Mouse (Mus musculus) spleen, adult 2 months (tissue): ENCODE measurements around the gene Zfp750. TPM values are rescaled to one million over a fixed set of nuclear protein-coding genes. Genes with fewer than 3 reads are reported as not detected.

ENCODE experiments used
- DNase-seq, 2 experiments: peaks; one replicate each; pipeline versions ENCODE4 v3.0.0 to v3.0.0-alpha.2; 2012 to 2021; ENCODE audit warnings: low spot score in 2 of 2, low read depth in 1 of 2
- H3K27ac ChIP-seq: fragments of 200-500 bp; 2 replicates; pipeline ENCODE4 v1.5.1; 2012; ENCODE audit warnings: low read length, inconsistent platforms; ENCODE audit not compliant: insufficient read depth
- H3K27me3 ChIP-seq: fragments of 200-500 bp; 2 replicates; pipeline ENCODE4 v1.6.1; 2012; ENCODE audit warnings: mild to moderate bottlenecking, moderate library complexity, low read length, inconsistent platforms; ENCODE audit not compliant: control insufficient read depth, insufficient read depth
- H3K36me3 ChIP-seq: fragments of 200-500 bp; 2 replicates; pipeline ENCODE4 v1.6.1; 2012; ENCODE audit warnings: mild to moderate bottlenecking, low read length, inconsistent platforms; ENCODE audit not compliant: control insufficient read depth, insufficient read depth
- H3K4me1 ChIP-seq: fragments of 200-500 bp; 2 replicates; pipeline ENCODE4 v1.6.1; 2011; ENCODE audit warnings: inconsistent platforms; ENCODE audit not compliant: control insufficient read depth, insufficient read depth, insufficient read length
- H3K4me3 ChIP-seq: fragments of 200-500 bp; 2 replicates; pipeline ENCODE4 v1.5.1; 2011; ENCODE audit warnings: mild to moderate bottlenecking, inconsistent platforms; ENCODE audit not compliant: insufficient read depth, insufficient read length; ENCODE audit errors: extremely low read depth
- CTCF ChIP-seq: fragments of 200-500 bp; IDR thresholded peaks from 2 replicates; pipeline ENCODE4 v1.5.1; 2011; ENCODE audit warnings: mild to moderate bottlenecking, inconsistent platforms; ENCODE audit not compliant: insufficient read depth, insufficient read length, insufficient replicate concordance; ENCODE audit errors: extremely low read depth
- POLR2A ChIP-seq: fragments of 200-500 bp; IDR thresholded peaks from 2 replicates; pipeline ENCODE4 v1.6.1; 2011; ENCODE audit warnings: low read depth, low read length, inconsistent platforms
- WGBS: fragments of 180-500 bp; shearing (Covaris S2); methylation state at CpG from one replicate; pipeline ENCODE4 v1.1.7; 2018; 5-methylcytosine and 5-hydroxymethylcytosine counted together
- polyA plus RNA-seq: library from polyadenylated mRNA; depleted of rRNA; stranded (reverse); fragments of >200 nt; gene quantifications from 2 replicates; pipeline ENCODE4 v1.2.3, GENCODE M21; 2012

The Zfp750 gene
- polyA plus RNA-seq, 1 experiment = 0.11 TPM

- Histone ChIP-seq H3K27me3 (no peaks in the 10 kb centered on the region), H3K27ac (peak overlapping the region; percentile 4; the same call in 1 of the 2 replicates), H3K36me3 (no peaks in the 10 kb centered on the region), H3K4me3 (no peak overlapping the region), H3K4me1 (0 out of 2 replicates have a peak, but pooled peaks cover 2% of the 10 kb centered on the region)
- WGBS = 83% methylated on average over 5 of the region's 5 CpGs
- TF ChIP-seq POLR2A = no peak
- no peak for TF ChIP-seq CTCF
- no peak for DNase-seq
Measured at GRCm38 (mm10) chr11:121543287-121543856, 24.2 kb upstream of the Zfp750 start.

- Histone ChIP-seq H3K27ac (no peak overlapping the region), H3K4me1 (0 out of 2 replicates have a peak, but pooled peaks cover 2% of the 10 kb centered on the region), H3K4me3 (no peak overlapping the region), H3K27me3 (no peaks in the 10 kb centered on the region), H3K36me3 (no peaks in the 10 kb centered on the region)
- no peak for DNase-seq
- 84% methylated on average over 4 of the region's 4 CpGs for WGBS
- no peak for TF ChIP-seq CTCF
- no peak for TF ChIP-seq POLR2A
Measured at GRCm38 (mm10) chr11:121542471-121542870, 23.3 kb upstream of the Zfp750 start.

- H3K36me3 ChIP-seq = no peaks in the 10 kb centered on the region
- TF ChIP-seq CTCF (no peak), POLR2A (no peak)
- no peak overlapping the region for H3K4me3 ChIP-seq
- H3K27ac ChIP-seq = no peak overlapping the region
- no peak for DNase-seq
- H3K4me1 ChIP-seq = no peaks in the 10 kb centered on the region
- no peaks in the 10 kb centered on the region for H3K27me3 ChIP-seq
- 80% methylated on average over 3 of the region's 3 CpGs for WGBS
Measured at GRCm38 (mm10) chr11:121536528-121536927, 17.4 kb upstream of the Zfp750 start.

- Histone ChIP-seq H3K4me3 (no peak overlapping the region), H3K27ac (no peak overlapping the region), H3K27me3 (no peaks in the 10 kb centered on the region), H3K36me3 (no peaks in the 10 kb centered on the region), H3K4me1 (no peaks in the 10 kb centered on the region)
- no peak for DNase-seq
- 67% methylated on average over 3 of the region's 3 CpGs for WGBS
- TF ChIP-seq POLR2A = no peak
- no peak for TF ChIP-seq CTCF
Measured at GRCm38 (mm10) chr11:121529747-121530146, 10.6 kb upstream of the Zfp750 start.

GRCm38 (mm10) chr11:121524191-121524590 lies 5.1 kb upstream of the Zfp750 start:
- TF ChIP-seq POLR2A (no peak), CTCF (no peak)
- 97% methylated on average over 7 of the region's 7 CpGs for WGBS

GRCm38 (mm10) chr11:121522156-121522762 lies 3.1 kb upstream of the Zfp750 start:
- Histone ChIP-seq H3K27me3 (no peaks in the 10 kb centered on the region), H3K27ac (no peak overlapping the region), H3K4me1 (no peaks in the 10 kb centered on the region), H3K4me3 (no peak overlapping the region), H3K36me3 (no peaks in the 10 kb centered on the region)
- no peak for DNase-seq
- 75% methylated on average over 4 of the region's 4 CpGs for WGBS
- TF ChIP-seq CTCF = no peak
- no peak for TF ChIP-seq POLR2A

More at GRCm38 (mm10) chr11:121524191-121524590, 5.1 kb upstream of the Zfp750 start:
- H3K27ac ChIP-seq = no peak overlapping the region
- H3K4me1 ChIP-seq = no peaks in the 10 kb centered on the region
- no peak overlapping the region for H3K4me3 ChIP-seq
- H3K27me3 ChIP-seq = no peaks in the 10 kb centered on the region
- DNase-seq = no peak
- no peaks in the 10 kb centered on the region for H3K36me3 ChIP-seq

GRCm38 (mm10) chr11:121520761-121521160 lies 1.6 kb upstream of the Zfp750 start:
- Histone ChIP-seq H3K36me3 (no peaks in the 10 kb centered on the region), H3K4me3 (no peak overlapping the region), H3K27me3 (no peaks in the 10 kb centered on the region), H3K27ac (no peak overlapping the region), H3K4me1 (no peaks in the 10 kb centered on the region)
- DNase-seq = no peak
- 89% methylated on average over 2 of the region's 2 CpGs for WGBS
- no peak for TF ChIP-seq POLR2A
- TF ChIP-seq CTCF = no peak
